Mouse (Mus musculus): ENCODE measurements at regions not wholly inside any gene's neighbourhood (a gene's known extent, or its start where the extent isn't known, plus 50 kb on each side); places are given as distances from the start of the nearest gene placed in this dataset.

- Histone ChIP-seq H3K79me2 (ENCODE audit: control insufficient read depth, insufficient read depth) (no peaks in the 10 kb centered on the region), H3K79me3 (ENCODE audit: low read depth) (no peaks in the 10 kb centered on the region), H3K4me3 (ENCODE audit: insufficient read depth, poor library complexity, severe bottlenecking) (no peak overlapping the region), H3ac (ENCODE audit: control insufficient read depth, insufficient read length, low read depth) (no peak overlapping the region), H3K27me3 (ENCODE audit: control insufficient read depth, insufficient read depth, insufficient read length) (no peaks in the 10 kb centered on the region), H3K36me3 (ENCODE audit: control insufficient read depth, insufficient read depth) (no peaks in the 10 kb centered on the region)
- TF ChIP-seq MYOG (IDR thresholded peaks at IDR 0.05; ENCODE audit: control insufficient read depth, extremely low read depth, insufficient read length) (no peak), USF1 (IDR thresholded peaks at IDR 0.05; ENCODE audit: low read depth) (no peak), FOSL1 (IDR thresholded peaks at IDR 0.05; ENCODE audit: insufficient read depth, low read length, poor library complexity, severe bottlenecking) (no peak), MYOD1 (IDR thresholded peaks at IDR 0.05; ENCODE audit: control insufficient read depth, insufficient read length, low read depth) (no peak), MAX (IDR thresholded peaks at IDR 0.05) (no peak), CEBPB (IDR thresholded peaks at IDR 0.05; ENCODE audit: low read depth) (no peak), CTCF (IDR thresholded peaks at IDR 0.05; ENCODE audit: control insufficient read depth, insufficient read depth, insufficient read length) (no peak)
These were observed 326.8 kb downstream of the 1700129C05Rik start for GRCm38 (mm10) chr14:58815616-58816539.

GRCm38 (mm10) chr14:58812585-58812984, 330.1 kb downstream of the 1700129C05Rik start:
- no peaks in the 10 kb centered on the region for H3K36me3 ChIP-seq (ENCODE audit: control insufficient read depth, insufficient read depth)

GRCm38 (mm10) chr14:58801402-58801861, 341.3 kb downstream of the 1700129C05Rik start:
- no peaks in the 10 kb centered on the region for H3K79me2 ChIP-seq (ENCODE audit: control insufficient read depth, insufficient read depth)
- no peaks in the 10 kb centered on the region for H3K36me3 ChIP-seq (ENCODE audit: control insufficient read depth, insufficient read depth)
- TF ChIP-seq CEBPB (IDR thresholded peaks at IDR 0.05; ENCODE audit: low read depth) (no peak), MYOD1 (IDR thresholded peaks at IDR 0.05; ENCODE audit: control insufficient read depth, insufficient read length, low read depth) (no peak), USF1 (IDR thresholded peaks at IDR 0.05; ENCODE audit: low read depth) (no peak), FOSL1 (IDR thresholded peaks at IDR 0.05; ENCODE audit: insufficient read depth, low read length, poor library complexity, severe bottlenecking) (no peak), CTCF (IDR thresholded peaks at IDR 0.05; ENCODE audit: control insufficient read depth, insufficient read depth, insufficient read length) (no peak), MYOG (IDR thresholded peaks at IDR 0.05; ENCODE audit: control insufficient read depth, extremely low read depth, insufficient read length) (no peak), MAX (IDR thresholded peaks at IDR 0.05) (no peak)
- no peak overlapping the region for H3K4me3 ChIP-seq (ENCODE audit: insufficient read depth, poor library complexity, severe bottlenecking)
- no peak overlapping the region for H3ac ChIP-seq (ENCODE audit: control insufficient read depth, insufficient read length, low read depth)
- no peaks in the 10 kb centered on the region for H3K79me3 ChIP-seq (ENCODE audit: low read depth)
- no peaks in the 10 kb centered on the region for H3K27me3 ChIP-seq (ENCODE audit: control insufficient read depth, insufficient read depth, insufficient read length)

More at GRCm38 (mm10) chr14:58812585-58812984, 330.1 kb downstream of the 1700129C05Rik start:
- Histone ChIP-seq H3ac (ENCODE audit: control insufficient read depth, insufficient read length, low read depth) (no peak overlapping the region), H3K79me2 (ENCODE audit: control insufficient read depth, insufficient read depth) (no peaks in the 10 kb centered on the region), H3K4me3 (ENCODE audit: insufficient read depth, poor library complexity, severe bottlenecking) (no peak overlapping the region), H3K27me3 (ENCODE audit: control insufficient read depth, insufficient read depth, insufficient read length) (no peaks in the 10 kb centered on the region), H3K79me3 (ENCODE audit: low read depth) (no peaks in the 10 kb centered on the region)
- TF ChIP-seq CTCF (IDR thresholded peaks at IDR 0.05; ENCODE audit: control insufficient read depth, insufficient read depth, insufficient read length), result no peak
- no peak for TF ChIP-seq MYOG (IDR thresholded peaks at IDR 0.05; ENCODE audit: control insufficient read depth, extremely low read depth, insufficient read length)
- no peak for TF ChIP-seq MAX (IDR thresholded peaks at IDR 0.05)
- no peak for TF ChIP-seq MYOD1 (IDR thresholded peaks at IDR 0.05; ENCODE audit: control insufficient read depth, insufficient read length, low read depth)
- no peak for TF ChIP-seq FOSL1 (IDR thresholded peaks at IDR 0.05; ENCODE audit: insufficient read depth, low read length, poor library complexity, severe bottlenecking)
- TF ChIP-seq CEBPB (IDR thresholded peaks at IDR 0.05; ENCODE audit: low read depth), result no peak
- TF ChIP-seq USF1 (IDR thresholded peaks at IDR 0.05; ENCODE audit: low read depth), result no peak

- Histone ChIP-seq H3K79me3 (ENCODE audit: low read depth) (no peaks in the 10 kb centered on the region), H3K4me3 (ENCODE audit: insufficient read depth, poor library complexity, severe bottlenecking) (no peak overlapping the region), H3ac (ENCODE audit: control insufficient read depth, insufficient read length, low read depth) (no peak overlapping the region), H3K79me2 (ENCODE audit: control insufficient read depth, insufficient read depth) (no peaks in the 10 kb centered on the region), H3K27me3 (ENCODE audit: control insufficient read depth, insufficient read depth, insufficient read length) (no peaks in the 10 kb centered on the region), H3K36me3 (ENCODE audit: control insufficient read depth, insufficient read depth) (no peaks in the 10 kb centered on the region)
- TF ChIP-seq MAX (IDR thresholded peaks at IDR 0.05), result no peak
- no peak for TF ChIP-seq MYOG (IDR thresholded peaks at IDR 0.05; ENCODE audit: control insufficient read depth, extremely low read depth, insufficient read length)
- no peak for TF ChIP-seq CTCF (IDR thresholded peaks at IDR 0.05; ENCODE audit: control insufficient read depth, insufficient read depth, insufficient read length)
- TF ChIP-seq CEBPB (IDR thresholded peaks at IDR 0.05; ENCODE audit: low read depth), result no peak
- no peak for TF ChIP-seq FOSL1 (IDR thresholded peaks at IDR 0.05; ENCODE audit: insufficient read depth, low read length, poor library complexity, severe bottlenecking)
- TF ChIP-seq USF1 (IDR thresholded peaks at IDR 0.05; ENCODE audit: low read depth), result no peak
- no peak for TF ChIP-seq MYOD1 (IDR thresholded peaks at IDR 0.05; ENCODE audit: control insufficient read depth, insufficient read length, low read depth)
These were observed 354.3 kb downstream of the 1700129C05Rik start for GRCm38 (mm10) chr14:58788190-58788945.

GRCm38 (mm10) chr14:58787618-58788017, 355.1 kb downstream of the 1700129C05Rik start:
- Histone ChIP-seq H3K27me3 (ENCODE audit: control insufficient read depth, insufficient read depth, insufficient read length) (no peaks in the 10 kb centered on the region), H3K4me3 (ENCODE audit: insufficient read depth, poor library complexity, severe bottlenecking) (no peak overlapping the region), H3K36me3 (ENCODE audit: control insufficient read depth, insufficient read depth) (no peaks in the 10 kb centered on the region), H3K79me3 (ENCODE audit: low read depth) (no peaks in the 10 kb centered on the region), H3ac (ENCODE audit: control insufficient read depth, insufficient read length, low read depth) (no peak overlapping the region), H3K79me2 (ENCODE audit: control insufficient read depth, insufficient read depth) (no peaks in the 10 kb centered on the region)
- no peak for TF ChIP-seq USF1 (IDR thresholded peaks at IDR 0.05; ENCODE audit: low read depth)

All from C2C12 (cell line).